Mouse (Mus musculus) testis, adult 2 months (tissue): ENCODE measurements around the gene Angptl7. TPM values are rescaled to one million over a fixed set of nuclear protein-coding genes. Genes with fewer than 3 reads are reported as not detected.

Experiments
- H3K27ac ChIP-seq: fragments of 200-500 bp; 2 replicates; pipeline ENCODE4 v1.5.1; 2012; ENCODE audit warnings: low read depth, low read length; ENCODE audit not compliant: control insufficient read depth, insufficient read depth
- H3K27me3 ChIP-seq: fragments of 200-500 bp; 2 replicates; pipeline ENCODE4 v1.6.1; 2012; ENCODE audit warnings: mild to moderate bottlenecking, low read length, moderate library complexity; ENCODE audit not compliant: control insufficient read depth, insufficient read depth
- H3K36me3 ChIP-seq: fragments of 200-500 bp; 2 replicates; pipeline ENCODE4 v1.6.1; 2012; ENCODE audit warnings: mild to moderate bottlenecking, low read length; ENCODE audit not compliant: control insufficient read depth, insufficient read depth
- H3K4me1 ChIP-seq: fragments of 200-500 bp; 2 replicates; pipeline ENCODE4 v1.6.1; 2012; ENCODE audit warnings: low read length; ENCODE audit not compliant: control insufficient read depth, insufficient read depth
- H3K4me3 ChIP-seq: fragments of 200-500 bp; 2 replicates; pipeline ENCODE4 v1.5.1; 2012; ENCODE audit warnings: low read depth, mild to moderate bottlenecking, low read length, moderate library complexity, mixed read lengths; ENCODE audit not compliant: control insufficient read depth
- CTCF ChIP-seq: fragments of 200-500 bp; IDR thresholded peaks from 2 replicates; pipeline ENCODE4 v1.5.1; 2012; ENCODE audit warnings: low read depth, mild to moderate bottlenecking, inconsistent platforms, low read length, moderate library complexity; ENCODE audit not compliant: control insufficient read depth, insufficient read depth, insufficient replicate concordance
- POLR2A ChIP-seq: fragments of 200-500 bp; IDR thresholded peaks from 2 replicates; pipeline ENCODE4 v1.6.1; 2012; ENCODE audit warnings: low read depth, mild to moderate bottlenecking, inconsistent platforms, low read length, moderate library complexity; ENCODE audit not compliant: control insufficient read depth
- polyA plus RNA-seq: library from polyadenylated mRNA; depleted of rRNA; stranded (reverse); fragments of >200 nt; gene quantifications from 2 replicates; pipeline ENCODE4 v1.2.3, GENCODE M21; 2012

Gene Angptl7
- polyA plus RNA-seq, 1 experiment = 11.0 TPM

DNA sequence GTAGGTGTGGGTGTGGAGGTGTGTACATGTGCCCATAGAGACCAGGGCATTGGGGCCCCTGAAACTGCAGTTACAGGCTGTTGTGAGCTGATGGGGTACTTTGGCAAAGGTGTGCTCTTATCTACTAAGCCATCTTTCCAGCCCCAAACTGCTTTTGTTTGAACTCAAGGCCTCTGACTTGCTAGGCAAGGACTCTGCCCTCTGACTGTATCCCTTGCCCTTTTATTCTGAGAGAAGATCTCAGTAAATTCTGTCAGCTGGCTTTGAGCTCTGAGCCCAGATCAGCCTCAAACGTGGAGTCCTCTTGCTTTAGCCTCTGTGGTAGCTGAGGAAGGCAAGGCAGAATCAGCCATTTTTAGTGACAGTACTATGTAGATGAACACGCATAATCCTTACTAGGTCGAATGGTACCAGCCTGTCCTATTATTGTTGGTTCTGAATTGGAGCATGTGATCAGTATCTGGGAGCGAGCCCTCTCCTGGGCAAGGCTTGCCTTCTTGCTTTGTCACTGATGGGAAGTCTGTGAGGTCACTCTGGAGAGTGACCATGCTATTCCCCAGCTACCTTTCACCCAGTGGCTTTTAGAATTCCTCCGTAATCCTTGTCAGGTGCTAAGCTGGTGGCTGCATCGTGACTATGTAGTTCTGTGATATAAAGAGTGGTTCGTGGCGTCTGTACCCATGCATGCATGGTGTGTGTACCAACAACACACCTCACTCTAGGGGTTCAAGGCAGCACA, 27.7 kb downstream of the Angptl7 start:
- H3K27me3 ChIP-seq = no peaks in the 10 kb centered on the region
- TF ChIP-seq POLR2A = no peak
- TF ChIP-seq CTCF = no peak
- H3K27ac ChIP-seq = no peak overlapping the region
- no peak overlapping the region for H3K4me3 ChIP-seq
- H3K36me3 ChIP-seq = peaks cover 3% of the 10 kb centered on the region
- no peaks in the 10 kb centered on the region for H3K4me1 ChIP-seq

DNA sequence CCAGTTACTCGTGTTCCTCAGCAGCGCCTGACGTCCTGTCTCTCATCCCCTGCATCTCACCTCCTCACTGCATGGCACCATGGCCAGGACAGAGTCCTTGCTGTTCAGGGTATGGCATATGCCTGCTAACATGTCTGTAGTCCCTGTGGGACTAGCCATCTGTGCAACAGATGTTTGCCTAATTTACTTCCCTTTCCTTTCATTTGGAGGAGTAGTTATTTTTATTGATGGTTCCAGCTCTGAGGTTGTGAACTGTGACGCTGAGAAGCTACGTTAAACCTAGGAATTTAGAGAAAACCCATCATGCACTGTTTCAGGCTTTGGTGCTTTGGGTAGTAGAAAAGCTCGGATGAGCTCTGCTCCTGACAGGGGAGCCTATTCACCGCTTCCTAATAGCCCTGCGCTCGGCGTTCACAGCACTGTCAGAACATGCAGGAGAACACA, 28.9 kb downstream of the Angptl7 start:
- Histone ChIP-seq H3K27ac (no peak overlapping the region), H3K36me3 (peaks cover 3% of the 10 kb centered on the region), H3K27me3 (no peaks in the 10 kb centered on the region), H3K4me1 (no peaks in the 10 kb centered on the region), H3K4me3 (no peak overlapping the region)
- TF ChIP-seq POLR2A (no peak), CTCF (no peak)

DNA sequence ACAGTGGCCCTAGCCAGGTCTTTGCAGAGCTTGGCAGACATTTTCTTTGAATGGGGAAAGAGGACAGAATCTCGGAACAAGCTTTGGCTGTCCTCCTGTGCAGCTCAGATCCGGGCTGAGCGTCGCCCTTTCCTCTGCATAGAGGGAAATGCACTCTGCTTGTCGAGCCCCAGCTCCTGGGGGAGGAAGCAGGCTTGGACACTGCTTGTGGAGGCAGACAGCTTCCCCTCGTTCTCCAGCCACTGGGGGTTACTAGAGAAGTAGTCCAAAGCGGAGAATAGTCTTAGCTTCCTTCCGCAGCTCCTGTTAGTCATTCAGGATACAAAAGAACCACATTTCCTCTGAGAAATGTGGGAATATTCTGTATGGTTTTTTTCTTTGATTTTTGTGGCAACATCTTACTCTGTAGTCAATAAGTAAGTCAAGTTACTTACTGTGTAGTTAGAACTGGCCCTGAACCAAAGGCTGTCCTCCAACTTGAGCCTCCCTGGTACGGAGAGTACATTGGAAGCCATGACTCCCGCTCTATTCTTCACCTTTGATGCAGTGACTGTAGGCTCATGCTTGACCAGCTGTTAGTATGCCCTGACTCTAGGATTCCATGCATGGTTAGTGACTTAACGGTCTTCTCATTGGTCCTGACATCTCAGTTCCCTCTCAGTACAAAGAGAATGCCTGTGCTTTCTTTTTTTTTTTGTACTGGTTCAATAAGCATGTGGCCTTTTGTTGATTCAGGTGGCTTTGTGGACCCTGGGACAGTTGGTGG, 30.6 kb downstream of the Angptl7 start:
- Histone ChIP-seq H3K36me3 (peaks cover 3% of the 10 kb centered on the region), H3K27ac (no peak overlapping the region), H3K27me3 (no peaks in the 10 kb centered on the region), H3K4me1 (no peaks in the 10 kb centered on the region), H3K4me3 (no peak overlapping the region)
- TF ChIP-seq POLR2A (no peak), CTCF (no peak)

DNA sequence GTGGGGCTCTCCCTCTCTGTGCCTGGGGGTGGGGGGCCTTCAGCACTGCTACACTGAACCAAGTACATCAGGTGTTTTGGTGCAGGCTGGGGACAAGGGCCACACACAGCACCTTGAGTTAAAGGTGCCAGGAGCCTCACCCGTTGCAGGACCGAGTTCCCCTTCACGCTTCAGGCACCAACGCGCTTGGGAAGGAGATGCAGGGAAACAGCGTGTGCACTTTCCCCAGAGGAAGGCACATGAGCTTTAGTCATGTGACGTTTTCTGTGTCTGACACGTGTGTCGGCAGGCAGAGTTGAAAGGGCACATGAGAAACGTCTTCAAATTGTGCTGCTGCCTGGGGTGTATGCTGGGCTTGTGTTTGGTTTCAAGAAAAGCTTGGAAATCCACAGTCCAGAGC, 31.9 kb downstream of the Angptl7 start:
- peaks cover 2% of the 10 kb centered on the region for H3K36me3 ChIP-seq

DNA sequence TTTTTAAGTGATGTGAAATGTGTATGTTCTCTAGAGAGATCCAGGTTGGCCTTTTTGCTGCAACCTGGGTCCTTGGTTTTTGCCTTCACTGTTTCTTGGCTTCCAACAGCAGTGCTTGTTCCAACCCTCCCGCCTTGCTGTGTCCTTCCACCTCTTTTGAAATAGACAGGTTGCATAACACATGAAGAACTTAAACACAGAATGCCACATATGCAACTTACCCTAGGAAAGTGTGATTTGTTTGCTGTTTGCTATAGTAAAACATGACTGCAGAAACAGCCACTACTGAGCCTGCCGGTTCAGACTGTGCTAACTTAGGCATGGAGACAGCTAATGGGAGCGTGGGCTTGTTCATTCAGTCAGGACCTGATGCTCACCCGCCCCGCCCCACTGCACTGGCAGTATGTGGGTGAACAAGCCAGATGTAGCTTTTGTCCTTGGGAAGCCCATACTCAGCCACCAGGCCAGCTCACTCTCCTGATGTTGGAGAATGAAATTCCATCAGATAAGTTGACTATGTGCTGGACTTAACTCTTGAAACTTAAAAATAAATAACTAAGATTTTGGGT, 33.7 kb downstream of the Angptl7 start:
- Histone ChIP-seq H3K36me3 (peaks cover 4% of the 10 kb centered on the region), H3K27ac (no peak overlapping the region), H3K4me3 (no peak overlapping the region), H3K27me3 (no peaks in the 10 kb centered on the region), H3K4me1 (no peaks in the 10 kb centered on the region)
- TF ChIP-seq CTCF (no peak), POLR2A (no peak)

More for the DNA sequence above, 31.9 kb downstream of the Angptl7 start:
- Histone ChIP-seq H3K4me3 (no peak overlapping the region), H3K27ac (no peak overlapping the region), H3K4me1 (no peaks in the 10 kb centered on the region), H3K27me3 (no peaks in the 10 kb centered on the region)
- no peak for TF ChIP-seq POLR2A
- no peak for TF ChIP-seq CTCF

DNA sequence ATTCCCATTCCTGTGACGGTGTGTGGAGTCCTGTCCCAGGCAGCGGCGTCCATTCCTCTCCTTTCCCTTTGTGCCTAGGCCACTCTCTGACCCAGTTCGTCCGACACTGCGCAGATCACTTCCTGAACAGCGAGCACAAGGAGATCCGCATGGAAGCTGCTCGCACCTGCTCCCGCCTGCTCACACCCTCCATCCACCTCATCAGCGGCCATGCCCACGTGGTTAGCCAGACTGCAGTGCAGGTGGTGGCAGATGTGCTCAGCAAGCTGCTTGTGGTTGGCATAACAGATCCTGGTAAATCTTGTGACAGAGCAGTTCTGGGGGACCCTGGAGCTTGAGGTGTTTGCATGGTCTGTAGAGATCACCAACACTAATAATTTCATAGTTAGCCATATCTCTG, 35.4 kb downstream of the Angptl7 start:
- Histone ChIP-seq H3K4me3 (no peak overlapping the region), H3K36me3 (peaks cover 3% of the 10 kb centered on the region), H3K27me3 (no peaks in the 10 kb centered on the region), H3K4me1 (no peaks in the 10 kb centered on the region), H3K27ac (no peak overlapping the region)
- TF ChIP-seq POLR2A = no peak
- TF ChIP-seq CTCF = no peak

DNA sequence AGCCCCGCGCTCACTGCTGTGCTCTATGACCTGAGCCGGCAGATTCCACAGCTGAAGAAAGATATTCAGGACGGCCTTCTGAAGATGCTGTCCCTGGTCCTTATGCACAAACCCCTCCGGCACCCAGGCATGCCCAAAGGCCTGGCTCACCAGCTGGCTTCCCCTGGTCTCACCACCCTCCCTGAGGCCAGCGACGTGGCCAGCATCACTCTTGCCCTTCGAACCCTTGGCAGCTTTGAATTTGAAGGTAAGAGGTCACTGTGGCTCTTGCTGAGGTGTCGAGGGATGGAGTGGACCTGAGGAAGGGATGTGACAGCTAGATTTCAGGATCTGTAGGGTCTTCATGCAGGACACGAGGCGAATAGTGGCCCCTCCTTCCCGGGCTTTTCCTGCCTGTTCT, 36.0 kb downstream of the Angptl7 start:
- Histone ChIP-seq H3K27me3 (no peaks in the 10 kb centered on the region), H3K27ac (no peak overlapping the region), H3K36me3 (peaks cover 3% of the 10 kb centered on the region), H3K4me3 (no peak overlapping the region), H3K4me1 (no peaks in the 10 kb centered on the region)
- TF ChIP-seq CTCF = no peak
